Mouse (Mus musculus) hindbrain, embryonic 12.5 days (tissue): ENCODE results near the gene Mrnip. TPM values are rescaled to one million over a fixed set of nuclear protein-coding genes. Genes with fewer than 3 reads are reported as not detected.

Source experiments
- ATAC-seq: fragments of 200-750 bp; cut with Nextera tagmentation; 2 replicates; pipeline ENCODE4 v1.8.0; 2017; ENCODE audit warnings: moderate TSS enrichment; ENCODE audit not compliant: low FRiP score
- H3K27ac ChIP-seq: fragments of 300-500 bp; sonication (generic); 2 replicates; pipeline ENCODE4 v1.5.1; 2016; ENCODE audit warnings: mild to moderate bottlenecking
- H3K27me3 ChIP-seq: fragments of 300-500 bp; sonication (generic); 2 replicates; pipeline ENCODE4 v1.6.1; 2016; ENCODE audit warnings: mild to moderate bottlenecking
- H3K36me3 ChIP-seq: fragments of 300-500 bp; sonication (generic); 2 replicates; pipeline ENCODE4 v1.6.1; 2016; ENCODE audit warnings: mild to moderate bottlenecking
- H3K4me1 ChIP-seq: fragments of 300-500 bp; sonication (generic); 2 replicates; pipeline ENCODE4 v1.6.1; 2016
- H3K4me2 ChIP-seq: fragments of 300-500 bp; sonication (generic); replicated peaks from 2 replicates; pipeline ENCODE4 v1.6.1; 2016; ENCODE audit warnings: mild to moderate bottlenecking
- H3K4me3 ChIP-seq: fragments of 300-500 bp; sonication (generic); 2 replicates; pipeline ENCODE4 v1.5.1; 2016; ENCODE audit warnings: mild to moderate bottlenecking
- H3K9ac ChIP-seq: fragments of 300-500 bp; sonication (generic); 2 replicates; pipeline ENCODE4 v1.6.1; 2016; ENCODE audit warnings: mild to moderate bottlenecking, moderate library complexity
- H3K9me3 ChIP-seq: fragments of 300-500 bp; sonication (generic); replicated peaks from 2 replicates; pipeline ENCODE4 v1.6.1; 2016; ENCODE audit warnings: mild to moderate bottlenecking
- WGBS: fragments of 180-500 bp; shearing (Covaris S2); methylation state at CpG from one replicate; pipeline ENCODE4 v1.1.7; 2016; 5-methylcytosine and 5-hydroxymethylcytosine counted together
- polyA plus RNA-seq: library from polyadenylated mRNA; unstranded; fragments of >200 nt; fragmentation: Nextera tagmentation; extraction: Ambion mirVana; gene quantifications from 2 replicates; pipeline ENCODE4 v1.2.1, GENCODE M21; 2016

The Mrnip gene
- polyA plus RNA-seq, 1 experiment from 2014 or later: 22.2 TPM

DNA sequence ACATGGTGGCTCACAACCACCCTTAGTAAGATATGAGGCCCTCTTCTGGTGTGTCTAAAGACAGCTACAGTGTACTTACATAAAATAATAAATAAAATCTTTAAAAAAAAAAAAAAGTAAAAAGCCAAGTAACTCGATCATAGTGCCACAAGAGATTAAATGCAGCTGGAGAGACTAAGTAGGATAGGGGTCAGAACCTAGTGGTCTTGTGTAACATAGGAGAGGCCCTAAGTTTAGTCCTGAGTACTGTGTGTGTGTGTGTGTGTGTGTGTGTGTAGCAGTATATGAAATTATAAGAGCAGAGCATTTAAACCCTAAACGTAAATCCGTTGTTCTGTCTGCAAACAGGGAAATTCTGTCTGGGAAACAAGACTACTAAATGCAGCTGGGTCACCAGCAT is 18.0 kb downstream of the Mrnip start:
- H3K27me3 ChIP-seq: no peaks in the 10 kb centered on the region
- no peaks in the 10 kb centered on the region for H3K4me1 ChIP-seq
- no peak overlapping the region for H3K4me2 ChIP-seq
- H3K36me3 ChIP-seq: peaks cover 15% of the 10 kb centered on the region
- no peaks in the 10 kb centered on the region for H3K9me3 ChIP-seq
- 90% methylated on average over 3 of the region's 3 CpGs for WGBS
- no peak overlapping the region for H3K4me3 ChIP-seq
- no peak overlapping the region for H3K27ac ChIP-seq
- ATAC-seq: no peak
- H3K9ac ChIP-seq: no peak overlapping the region

DNA sequence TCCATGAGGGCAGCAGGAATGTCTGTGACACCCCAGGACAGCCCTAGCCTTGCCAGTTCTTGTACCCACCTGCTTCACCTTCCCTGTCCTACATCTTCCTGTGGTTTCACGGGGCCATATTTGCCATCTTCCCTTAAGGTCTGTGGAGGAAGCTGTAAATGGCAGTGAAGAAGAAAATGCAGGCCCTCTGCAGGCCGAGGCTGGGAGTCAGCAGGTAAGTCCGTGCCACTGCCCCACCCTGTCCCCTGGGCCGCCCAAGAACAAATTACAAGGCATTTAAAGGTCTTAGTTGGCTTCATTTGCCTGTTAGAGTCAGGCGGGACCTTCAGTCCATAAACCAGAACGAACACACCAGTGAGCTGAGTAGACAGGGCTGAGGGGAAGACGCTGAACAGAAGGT is 19.8 kb downstream of the Mrnip start:
- WGBS: 82% methylated on average over 7 of the region's 7 CpGs
- Histone ChIP-seq H3K36me3 (peaks cover 22% of the 10 kb centered on the region), H3K9ac (no peak overlapping the region), H3K4me2 (no peak overlapping the region), H3K4me1 (no peaks in the 10 kb centered on the region), H3K9me3 (no peaks in the 10 kb centered on the region), H3K27me3 (no peaks in the 10 kb centered on the region), H3K27ac (no peak overlapping the region), H3K4me3 (no peak overlapping the region)
- ATAC-seq: no peak

DNA sequence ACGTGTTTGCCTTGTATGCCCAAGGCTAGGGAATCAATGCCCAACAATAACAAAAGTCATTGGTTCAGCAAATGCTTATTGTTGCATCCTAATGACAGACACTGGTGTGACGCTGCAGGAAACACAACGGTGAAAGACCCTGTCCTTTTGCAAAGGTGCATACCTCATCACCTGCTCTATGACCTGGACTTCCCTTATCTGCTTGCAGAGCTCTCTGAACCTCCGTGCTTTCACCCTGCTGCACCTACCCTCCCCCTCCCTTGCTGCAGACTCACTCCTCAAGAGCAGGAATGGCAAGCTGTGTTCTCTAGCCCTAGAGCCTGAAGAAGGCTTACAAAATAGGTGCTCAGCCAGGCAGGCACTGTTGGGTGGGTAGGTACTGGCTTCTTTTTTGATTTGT is 20.5 kb downstream of the Mrnip start:
- Histone ChIP-seq H3K27ac (no peak overlapping the region), H3K36me3 (peaks cover 30% of the 10 kb centered on the region), H3K4me2 (no peak overlapping the region), H3K9me3 (no peaks in the 10 kb centered on the region), H3K9ac (no peak overlapping the region), H3K4me1 (no peaks in the 10 kb centered on the region), H3K27me3 (no peaks in the 10 kb centered on the region), H3K4me3 (no peak overlapping the region)
- WGBS: 83% methylated on average over 4 of the region's 4 CpGs
- no peak for ATAC-seq

DNA sequence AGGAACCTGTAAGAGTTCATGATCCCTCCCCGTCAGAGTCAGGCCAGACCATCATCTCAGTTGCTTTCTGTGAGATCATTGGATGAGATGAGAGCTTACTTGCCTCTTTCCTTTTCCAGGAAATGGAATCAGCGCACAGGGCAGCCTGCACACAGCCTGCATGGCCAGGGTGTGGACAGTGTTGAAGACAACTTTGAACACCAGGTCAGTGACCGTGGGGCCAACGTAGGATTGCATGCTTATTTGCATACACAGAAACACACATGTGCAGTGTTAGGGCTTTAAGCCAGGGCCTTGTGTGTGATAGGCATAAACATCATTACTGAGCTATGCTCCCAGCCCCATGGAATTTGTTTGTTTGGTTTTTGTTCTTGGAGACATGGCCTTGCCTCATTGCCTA is 23.3 kb downstream of the Mrnip start:
- Histone ChIP-seq H3K9me3 (no peaks in the 10 kb centered on the region), H3K36me3 (peaks cover 57% of the 10 kb centered on the region)

DNA sequence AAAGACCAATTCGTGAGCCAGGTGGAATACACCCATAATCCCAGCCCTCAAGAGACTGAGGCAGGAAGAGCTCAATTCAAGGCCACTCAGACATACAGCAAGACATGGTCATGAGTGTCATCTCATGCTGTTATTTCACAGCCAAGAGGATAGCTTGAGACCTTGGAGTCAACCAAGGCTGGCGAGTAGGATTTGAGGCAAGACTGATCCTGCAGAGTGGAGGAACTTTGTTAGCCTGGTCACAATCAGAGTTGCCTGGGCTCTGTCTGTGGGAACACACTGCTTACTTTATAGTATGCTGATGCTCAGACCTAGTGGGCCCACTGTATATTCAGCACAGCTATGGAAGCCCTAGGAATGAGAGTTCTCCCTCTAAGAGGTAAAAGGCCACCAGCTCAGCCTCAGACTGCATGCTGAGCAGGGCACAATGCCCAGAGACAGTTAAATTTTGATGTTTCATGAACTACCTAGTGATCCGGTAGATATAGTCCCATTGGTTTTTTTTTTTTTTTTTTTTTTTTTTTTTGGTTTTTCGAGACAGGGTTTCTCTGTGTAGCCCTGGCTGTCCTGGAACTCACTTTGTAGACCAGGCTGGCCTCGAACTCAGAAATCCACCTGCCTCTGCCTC is 24.1 kb downstream of the Mrnip start:
- no peak overlapping the region for H3K27ac ChIP-seq
- no peak overlapping the region for H3K9ac ChIP-seq
- H3K4me1 ChIP-seq: no peaks in the 10 kb centered on the region
- H3K4me3 ChIP-seq: no peak overlapping the region
- WGBS: 93% methylated on average over 4 of the region's 5 CpGs
- no peaks in the 10 kb centered on the region for H3K9me3 ChIP-seq
- H3K36me3 ChIP-seq: peaks cover 65% of the 10 kb centered on the region
- H3K27me3 ChIP-seq: no peaks in the 10 kb centered on the region
- no peak for ATAC-seq
- H3K4me2 ChIP-seq: no peak overlapping the region

More for the DNA sequence above, 23.3 kb downstream of the Mrnip start:
- no peak overlapping the region for H3K4me3 ChIP-seq
- H3K27me3 ChIP-seq: no peaks in the 10 kb centered on the region
- no peak overlapping the region for H3K27ac ChIP-seq
- H3K4me1 ChIP-seq: no peaks in the 10 kb centered on the region
- no peak overlapping the region for H3K9ac ChIP-seq
- ATAC-seq: no peak
- WGBS: 95% methylated on average over 4 of the region's 4 CpGs
- H3K4me2 ChIP-seq: no peak overlapping the region

DNA sequence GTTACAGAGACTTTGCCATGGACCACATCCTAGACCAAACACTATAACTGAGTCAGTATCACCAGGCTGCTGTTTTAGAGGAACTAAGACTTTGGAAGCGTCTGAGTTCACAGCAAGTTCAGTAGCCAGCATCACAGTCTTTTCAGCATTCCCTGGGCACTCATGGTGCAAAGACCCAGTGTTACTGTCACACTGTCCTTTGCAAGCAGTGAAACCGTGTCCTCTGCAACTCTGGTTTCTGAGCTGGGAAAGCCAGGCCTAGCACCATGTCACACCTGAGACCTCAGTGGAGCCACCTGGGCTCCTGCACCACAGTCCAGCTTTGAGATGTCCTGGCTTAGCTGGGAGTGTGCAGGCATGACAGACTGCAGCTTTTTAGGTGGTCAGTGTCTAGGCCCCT is 24.7 kb downstream of the Mrnip start:
- Histone ChIP-seq H3K27ac (no peak overlapping the region), H3K36me3 (peaks cover 69% of the 10 kb centered on the region)
- no peak for ATAC-seq

DNA sequence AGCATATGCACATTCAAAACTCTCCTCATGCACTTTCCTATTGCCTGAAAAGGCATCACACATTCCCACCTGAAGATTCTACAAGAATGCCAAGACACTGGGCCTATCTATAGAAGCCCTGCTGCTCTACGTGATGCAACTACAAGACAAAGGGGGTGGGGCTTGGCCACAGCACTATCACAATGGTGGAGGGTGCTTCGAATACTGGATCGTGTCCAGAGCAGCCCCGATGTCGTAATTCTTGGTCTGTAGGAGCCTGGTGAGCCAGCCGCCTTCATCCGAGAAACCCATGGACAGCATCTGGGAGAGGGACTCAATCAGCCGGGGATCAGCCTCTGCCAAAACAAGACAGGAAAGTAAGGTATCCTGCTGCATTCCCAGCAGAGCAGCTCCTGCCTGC is 26.4 kb downstream of the Mrnip start:
- Histone ChIP-seq H3K9ac (no peak overlapping the region), H3K27ac (no peak overlapping the region), H3K36me3 (peaks cover 82% of the 10 kb centered on the region), H3K9me3 (no peaks in the 10 kb centered on the region), H3K4me2 (no peak overlapping the region), H3K4me1 (no peaks in the 10 kb centered on the region), H3K27me3 (no peaks in the 10 kb centered on the region), H3K4me3 (no peak overlapping the region)
- WGBS: 89% methylated on average over 8 of the region's 8 CpGs
- no peak for ATAC-seq

More for the DNA sequence above, 24.7 kb downstream of the Mrnip start:
- H3K27me3 ChIP-seq: no peaks in the 10 kb centered on the region
- H3K4me3 ChIP-seq: no peak overlapping the region
- H3K9me3 ChIP-seq: no peaks in the 10 kb centered on the region
- WGBS: 95% methylated on average over 2 of the region's 2 CpGs
- H3K4me2 ChIP-seq: no peak overlapping the region
- no peaks in the 10 kb centered on the region for H3K4me1 ChIP-seq
- no peak overlapping the region for H3K9ac ChIP-seq

DNA sequence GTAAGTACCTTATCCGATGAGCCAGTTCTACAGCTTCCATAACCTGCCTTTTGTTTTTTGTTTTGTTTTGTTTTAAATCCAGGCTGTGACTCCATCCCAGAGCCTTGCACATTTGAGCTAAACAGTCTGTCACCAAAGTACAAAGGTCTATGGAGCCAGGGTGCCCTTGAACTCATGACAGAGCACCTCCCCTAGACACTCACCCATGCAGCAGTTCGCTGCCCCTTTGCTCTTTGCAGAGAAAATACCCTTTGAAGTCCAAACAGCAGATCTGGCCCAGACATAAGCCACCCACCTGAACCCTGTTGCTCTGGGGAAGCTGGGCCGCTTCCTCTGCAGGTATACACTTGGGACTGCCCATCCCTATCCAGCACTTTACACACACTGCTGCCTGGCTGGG is 27.3 kb downstream of the Mrnip start:
- H3K36me3 ChIP-seq: peaks cover 92% of the 10 kb centered on the region
- ATAC-seq: no peak
- WGBS: 94% methylated on average over 3 of the region's 3 CpGs

DNA sequence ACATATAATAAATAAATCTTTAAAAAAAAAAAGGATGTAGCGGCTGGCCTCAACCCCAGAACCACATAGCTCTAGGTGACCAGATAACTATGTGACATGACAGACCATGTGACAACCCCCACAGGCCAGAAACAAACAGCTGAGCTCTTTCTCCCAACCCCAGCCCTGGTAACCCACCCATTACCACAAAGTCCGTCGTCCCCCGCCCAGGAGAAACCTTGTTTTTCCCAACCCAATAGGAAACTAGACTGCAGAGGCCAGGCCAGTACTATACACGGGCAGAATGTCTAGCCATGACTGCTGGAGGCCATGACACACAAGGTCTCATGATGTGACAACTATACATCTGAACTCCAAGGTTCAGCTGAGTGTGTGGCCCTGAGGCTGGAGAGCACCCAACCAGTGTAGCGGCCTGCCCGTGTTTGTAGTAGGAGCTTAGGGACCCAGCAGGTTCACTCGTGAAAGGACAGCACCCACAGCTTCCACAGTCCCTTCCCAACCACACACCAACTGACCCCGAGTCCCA is 29.1 kb downstream of the Mrnip start:
- no peak overlapping the region for H3K4me3 ChIP-seq
- H3K36me3 ChIP-seq: peaks cover 95% of the 10 kb centered on the region
- ATAC-seq: no peak

More for the DNA sequence above, 27.3 kb downstream of the Mrnip start:
- H3K4me1 ChIP-seq: no peaks in the 10 kb centered on the region
- H3K27me3 ChIP-seq: no peaks in the 10 kb centered on the region
- H3K4me3 ChIP-seq: no peak overlapping the region
- no peak overlapping the region for H3K4me2 ChIP-seq
- H3K9me3 ChIP-seq: no peaks in the 10 kb centered on the region
- no peak overlapping the region for H3K27ac ChIP-seq
- H3K9ac ChIP-seq: no peak overlapping the region

DNA sequence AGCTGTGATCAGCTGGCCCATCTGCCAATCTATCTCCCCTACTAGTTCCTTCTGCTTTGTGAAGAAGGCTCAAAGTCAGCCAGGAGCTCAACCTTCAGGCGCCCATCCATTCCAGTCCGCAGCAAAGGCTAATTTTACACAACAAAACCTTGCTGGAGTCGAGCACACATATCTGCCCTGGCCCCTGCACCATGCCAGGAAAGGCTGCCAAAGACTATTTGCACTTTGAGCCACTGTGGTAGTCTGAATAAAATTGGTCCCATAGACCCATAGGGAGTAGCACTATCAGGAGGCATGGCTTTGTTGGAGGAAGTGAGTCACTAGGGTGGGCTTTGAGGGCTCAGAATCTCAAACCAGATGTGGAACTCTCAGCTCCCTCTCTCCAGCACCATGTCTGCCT is 31.2 kb downstream of the Mrnip start:
- no peak overlapping the region for H3K4me3 ChIP-seq
- H3K9me3 ChIP-seq: no peaks in the 10 kb centered on the region
- peaks cover 12% of the 10 kb centered on the region for H3K4me1 ChIP-seq
- WGBS: 95% methylated on average over 3 of the region's 3 CpGs
- no peak overlapping the region for H3K4me2 ChIP-seq
- no peak overlapping the region for H3K27ac ChIP-seq
- H3K36me3 ChIP-seq: peaks cover 76% of the 10 kb centered on the region
- H3K27me3 ChIP-seq: no peaks in the 10 kb centered on the region
- H3K9ac ChIP-seq: no peak overlapping the region
- no peak for ATAC-seq

More for the DNA sequence above, 29.1 kb downstream of the Mrnip start:
- no peaks in the 10 kb centered on the region for H3K9me3 ChIP-seq
- H3K27ac ChIP-seq: no peak overlapping the region
- H3K4me2 ChIP-seq: no peak overlapping the region
- H3K4me1 ChIP-seq: peaks cover 3% of the 10 kb centered on the region; the same call in 1 of the 2 replicates
- H3K27me3 ChIP-seq: no peaks in the 10 kb centered on the region
- no peak overlapping the region for H3K9ac ChIP-seq
- 92% methylated on average over 9 of the region's 9 CpGs for WGBS

DNA sequence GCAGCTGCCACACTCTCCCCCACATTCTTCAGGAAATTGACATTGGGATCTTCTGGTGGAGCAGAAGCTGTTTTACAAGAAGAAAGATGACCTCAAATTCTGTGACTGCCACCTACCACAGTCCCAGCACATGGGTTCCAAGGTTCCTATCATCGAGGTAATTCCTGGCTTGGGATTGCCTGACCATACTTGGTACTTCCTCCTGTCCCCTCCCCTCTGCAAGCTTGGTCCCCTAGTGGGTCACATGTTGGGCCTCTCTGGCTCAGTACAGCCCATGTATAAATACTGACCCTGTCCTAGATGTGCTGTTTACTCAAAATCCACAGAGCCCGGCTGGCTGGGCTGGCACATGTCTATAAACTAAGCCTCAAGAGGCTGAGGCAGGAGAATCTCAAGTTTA is 31.8 kb downstream of the Mrnip start:
- no peak overlapping the region for H3K9ac ChIP-seq
- whole genome bisulfite sequencing: 96% methylated on average over 2 of the region's 2 CpGs
- H3K9me3 ChIP-seq: no peaks in the 10 kb centered on the region
- peaks cover 15% of the 10 kb centered on the region for H3K4me1 ChIP-seq
- H3K36me3 ChIP-seq: peaks cover 70% of the 10 kb centered on the region
- ATAC-seq: no peak
- no peak overlapping the region for H3K4me3 ChIP-seq
- H3K4me2 ChIP-seq: no peak overlapping the region
- no peaks in the 10 kb centered on the region for H3K27me3 ChIP-seq
- no peak overlapping the region for H3K27ac ChIP-seq

DNA sequence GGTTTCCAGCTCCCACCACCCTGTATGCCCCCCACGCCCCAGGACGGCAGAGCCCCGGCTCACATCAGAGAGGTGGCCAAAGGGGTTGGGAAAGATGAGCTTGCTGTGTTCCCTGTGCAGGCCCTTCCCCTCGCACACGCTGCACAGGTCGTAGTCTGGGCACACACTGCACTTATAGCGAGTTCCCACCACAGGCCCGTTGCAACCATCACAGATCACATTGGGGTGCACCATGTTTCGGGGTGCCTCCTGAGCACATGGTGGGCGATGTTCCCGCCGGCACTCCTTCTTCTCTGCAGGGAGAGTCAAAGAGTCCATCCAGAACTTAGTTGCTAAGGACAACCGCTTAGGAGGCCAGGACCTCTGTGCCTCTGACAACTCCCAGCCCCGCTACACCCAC is 33.1 kb downstream of the Mrnip start:
- ATAC-seq: no peak

DNA sequence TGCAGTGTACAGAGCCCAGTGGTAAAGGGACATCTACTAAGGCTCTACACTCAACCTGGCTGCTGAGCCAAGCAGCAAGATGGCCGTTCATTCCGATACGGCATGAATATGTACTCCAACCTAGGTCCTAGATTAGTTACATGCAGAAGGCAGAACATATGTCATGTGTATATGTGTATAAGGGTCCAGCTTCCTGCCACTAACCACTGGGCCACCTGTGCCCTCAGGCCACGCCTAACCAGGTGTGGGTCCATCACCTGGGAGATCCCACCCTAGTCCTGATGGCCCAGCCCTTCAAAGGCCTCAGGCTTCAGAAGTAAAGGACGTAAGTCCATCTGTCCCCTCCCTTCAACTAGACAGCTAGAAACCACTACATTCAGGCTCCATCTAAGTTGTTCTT is 33.8 kb downstream of the Mrnip start:
- Histone ChIP-seq H3K4me3 (no peak overlapping the region), H3K4me2 (no peak overlapping the region), H3K9ac (no peak overlapping the region), H3K36me3 (peaks cover 50% of the 10 kb centered on the region), H3K4me1 (peaks cover 17% of the 10 kb centered on the region), H3K27me3 (no peaks in the 10 kb centered on the region), H3K27ac (no peak overlapping the region), H3K9me3 (no peaks in the 10 kb centered on the region)
- no peak for ATAC-seq
- WGBS: 94% methylated on average over 5 of the region's 5 CpGs

More for the DNA sequence above, 33.1 kb downstream of the Mrnip start:
- Histone ChIP-seq H3K4me1 (peaks cover 17% of the 10 kb centered on the region), H3K9me3 (no peaks in the 10 kb centered on the region), H3K27ac (no peak overlapping the region), H3K36me3 (peaks cover 57% of the 10 kb centered on the region), H3K4me2 (no peak overlapping the region), H3K27me3 (no peaks in the 10 kb centered on the region), H3K9ac (no peak overlapping the region), H3K4me3 (no peak overlapping the region)
- 95% methylated on average over 14 of the region's 14 CpGs for WGBS
